Mouse (Mus musculus) layer of hippocampus, postnatal 14 days (tissue): ENCODE results near the gene Pdia5. TPM values are rescaled to one million over a fixed set of nuclear protein-coding genes. Genes with fewer than 3 reads are reported as not detected.

Experiments
- DNase-seq, 2 experiments: peaks; one replicate each; pipeline ENCODE4 v3.0.0; 2021 to 2022; ENCODE audit warnings: low spot score in 2 of 2, mixed read lengths in 1 of 2
- long read RNA-seq, 2 experiments: library from polyadenylated mRNA; stranded (forward); transcript quantifications; one replicate each; pipeline ENCODE4 v2.0.0; 2021
- total RNA-seq, 2 experiments: library from RNA; stranded (reverse); gene quantifications; 2 replicates each; pipeline ENCODE4 v1.2.3; 2021

Gene Pdia5
- total RNA-seq, result 1 to 10 TPM; 3.5 to 4.4 TPM
- long read RNA-seq, experiment 1, partial matches to known transcripts, result 0 of 4 reads
- long read RNA-seq, experiment 1, other reads (novel, unspliced or antisense), result 1 of 4 reads
- long read RNA-seq, experiment 2, transcript Pdia5-201 (17 exons, 1,809 nt), result major isoform, 7 of 13 reads
- long read RNA-seq, experiment 2, partial matches to known transcripts, result 1 of 13 reads
- long read RNA-seq, experiment 2, other reads (novel, unspliced or antisense), result 5 of 13 reads

DNA sequence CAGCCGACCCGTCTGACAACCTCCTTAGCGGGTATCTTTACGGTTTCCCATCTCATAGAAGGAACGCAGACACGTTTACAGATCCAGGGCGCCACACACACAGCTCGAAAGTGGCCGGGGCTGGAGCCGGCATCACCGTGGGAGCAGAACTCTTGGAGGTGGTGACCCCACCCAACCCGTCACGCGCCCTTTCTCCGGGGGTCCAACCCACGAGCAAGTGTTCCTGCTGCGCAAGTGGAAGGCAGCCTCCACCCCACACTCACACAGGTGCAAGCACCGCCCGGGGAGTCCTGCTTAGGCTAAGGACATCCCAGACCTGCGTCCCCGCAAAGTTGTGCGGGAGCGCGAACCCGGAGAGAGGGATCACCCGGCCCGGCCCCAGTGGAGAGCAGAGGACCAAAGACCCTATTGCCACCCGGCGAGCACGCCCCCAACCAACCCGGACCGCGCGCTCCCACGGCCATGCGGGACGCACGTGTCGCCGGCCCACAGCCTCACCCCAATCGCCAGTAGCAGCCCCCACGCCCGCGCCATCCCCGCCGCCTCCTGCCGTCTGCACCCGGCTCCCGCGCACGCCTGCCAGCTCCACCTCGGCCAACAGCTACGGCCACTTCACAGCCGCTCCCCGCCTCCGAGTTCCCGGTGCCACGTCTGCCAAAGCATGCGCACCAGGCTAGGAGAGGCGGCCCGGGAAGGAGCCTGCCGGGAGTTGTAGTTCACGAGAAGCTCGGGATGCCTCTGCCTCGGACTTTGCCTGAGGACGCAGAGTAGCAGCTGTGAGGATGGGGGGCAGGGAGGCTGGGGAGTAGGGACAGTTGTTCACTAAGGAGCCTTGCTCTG is at the start of gene Pdia5:
TSS of gene Pdia5 (minus strand) at position 643 of the 840 bp plus-strand sequence.
- DNase-seq, result peak; percentile 74 to 89

DNA sequence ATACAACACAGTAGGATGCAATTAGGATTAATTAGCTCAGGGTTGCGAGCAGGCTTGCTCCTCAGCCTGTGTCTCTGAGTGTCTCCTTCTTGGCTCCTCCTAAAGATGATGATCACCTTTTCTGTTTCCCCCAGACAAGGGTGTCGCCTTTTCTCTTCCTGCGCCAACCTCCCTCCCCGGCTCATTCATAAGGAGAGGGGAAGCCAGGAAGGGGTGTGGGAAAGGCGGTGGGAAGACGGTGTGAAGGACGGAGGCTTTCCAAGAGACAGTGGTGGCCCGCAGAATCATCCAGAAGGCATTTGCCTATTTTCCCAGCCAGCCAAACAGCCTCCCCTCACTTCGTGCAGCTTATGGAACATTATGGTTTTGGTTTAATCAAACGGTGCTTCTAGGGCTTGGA is 48.4 kb upstream of the Pdia5 start:
- no peak for DNase-seq

DNA sequence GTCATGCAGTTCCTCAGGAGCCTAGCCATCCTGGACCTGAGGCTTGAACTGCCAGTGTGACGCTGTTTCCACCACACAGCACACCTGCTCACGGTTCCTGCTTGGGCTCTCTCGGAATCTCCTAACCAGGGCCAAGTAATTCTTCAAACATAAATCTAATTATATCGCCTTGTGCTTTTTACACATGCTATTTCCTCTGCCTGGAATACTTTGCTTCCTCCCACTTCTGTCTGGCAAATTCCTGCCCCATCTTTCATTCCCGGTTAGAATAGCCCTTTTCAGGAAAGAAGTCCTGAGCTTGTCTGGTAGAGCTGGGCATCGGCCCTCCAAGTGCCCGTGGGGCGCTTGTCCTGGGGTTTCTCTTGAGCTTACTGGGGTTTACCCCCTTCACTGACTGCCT is 47.0 kb upstream of the Pdia5 start:
- no peak for DNase-seq

DNA sequence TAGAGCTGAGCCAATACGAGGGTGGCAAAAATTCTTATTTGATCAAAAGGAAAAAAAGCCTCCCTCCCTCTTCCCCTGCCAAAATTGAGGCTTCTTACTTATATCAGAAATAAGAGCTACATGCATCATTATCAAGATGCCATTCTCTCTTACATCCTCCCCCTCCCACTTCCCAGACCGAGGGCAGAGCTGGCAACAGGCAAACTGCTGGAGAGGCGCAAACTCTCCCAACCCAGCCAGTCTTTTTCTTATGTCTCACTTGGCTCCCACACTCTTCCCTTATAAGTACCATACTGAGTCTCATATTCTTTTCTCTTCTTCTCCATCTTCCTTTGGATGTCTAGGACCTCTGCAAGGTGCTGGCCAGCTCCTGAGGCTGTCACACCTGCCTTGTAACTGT is 44.0 kb upstream of the Pdia5 start:
- no peak for DNase-seq

DNA sequence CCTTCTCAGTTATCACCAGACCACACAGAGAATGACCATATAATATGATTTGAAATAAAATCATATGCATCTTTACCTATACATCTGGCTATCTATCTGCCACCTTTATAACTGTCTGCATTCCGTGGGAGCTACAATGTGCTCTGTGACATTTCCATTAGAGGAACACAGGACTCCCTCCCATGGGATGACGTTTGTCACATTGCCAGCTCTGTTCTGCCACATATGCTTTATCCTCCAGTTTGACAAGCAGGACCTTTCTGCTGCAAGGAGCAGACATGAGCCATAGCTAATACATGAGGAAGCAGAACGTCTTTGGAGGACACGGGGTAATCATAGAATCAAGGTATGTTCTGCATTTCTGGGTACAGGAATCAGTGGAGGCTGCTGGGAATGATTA is 33.5 kb upstream of the Pdia5 start:
- no peak for DNase-seq

DNA sequence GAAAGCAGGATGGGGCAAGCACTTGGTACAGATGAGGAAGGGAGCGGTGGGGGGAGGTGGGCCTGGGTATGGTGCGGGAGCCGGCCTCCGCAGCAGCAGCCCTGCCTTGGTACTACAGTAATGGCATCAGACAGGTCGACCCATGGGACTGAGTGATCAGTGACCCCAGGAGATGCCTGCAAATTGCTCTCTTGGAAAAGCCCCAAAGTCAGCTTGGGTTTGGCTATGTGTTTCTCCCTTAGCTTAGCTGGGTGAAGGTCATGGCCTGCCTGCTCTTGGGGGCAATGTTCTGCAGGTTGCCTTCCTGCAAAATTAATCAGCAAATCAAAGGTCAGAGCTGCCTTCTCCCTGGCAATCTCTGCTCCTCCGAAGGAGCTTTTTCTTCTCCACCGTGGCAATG is 28.6 kb upstream of the Pdia5 start:
- no peak for DNase-seq

DNA sequence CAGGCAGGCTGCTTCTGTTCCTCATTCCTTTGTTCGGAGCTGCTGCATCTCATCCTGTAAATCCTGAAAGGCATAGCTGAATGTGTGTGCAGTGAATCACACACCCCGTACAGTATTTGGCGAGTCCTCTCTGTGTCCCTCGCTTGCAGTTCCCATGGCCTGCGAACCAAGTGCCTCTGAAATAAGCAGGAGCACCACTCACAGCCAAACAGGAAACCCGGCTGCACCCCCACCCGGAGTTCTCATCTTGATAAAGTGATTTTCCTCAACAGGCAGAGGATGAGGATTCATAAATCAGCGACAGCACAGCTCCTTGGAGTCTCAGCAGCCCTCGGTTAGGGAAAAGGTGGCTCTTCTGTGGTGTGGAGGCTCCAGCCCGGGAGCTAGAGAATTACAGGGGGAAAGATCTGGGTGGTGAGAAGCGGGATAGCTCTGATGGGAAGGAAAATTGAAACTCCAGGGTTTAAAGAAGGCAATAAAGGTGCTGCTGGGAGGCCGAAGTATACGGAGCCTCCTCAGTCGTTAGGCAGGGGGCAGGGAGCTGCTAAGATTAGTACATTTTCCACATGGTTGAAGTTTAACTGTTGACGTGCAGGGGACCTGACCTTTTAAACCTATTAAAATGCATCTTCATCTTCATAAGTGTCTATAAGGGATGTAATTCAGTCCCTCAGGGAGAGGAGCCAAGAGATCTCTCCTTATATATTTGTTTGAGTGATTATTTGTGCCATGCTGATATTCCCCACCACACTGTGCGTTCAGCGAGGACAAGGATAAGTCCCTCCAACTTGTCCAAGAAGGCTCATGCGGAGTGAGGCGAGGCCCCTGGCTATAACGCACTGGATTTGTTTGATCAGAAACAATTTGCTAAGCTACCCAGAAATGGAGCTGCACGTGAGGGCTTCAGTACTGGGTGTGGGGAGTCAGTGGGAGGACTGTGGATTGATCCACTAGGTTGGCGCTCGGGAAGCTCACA is 27.6 kb upstream of the Pdia5 start:
- no peak for DNase-seq

DNA sequence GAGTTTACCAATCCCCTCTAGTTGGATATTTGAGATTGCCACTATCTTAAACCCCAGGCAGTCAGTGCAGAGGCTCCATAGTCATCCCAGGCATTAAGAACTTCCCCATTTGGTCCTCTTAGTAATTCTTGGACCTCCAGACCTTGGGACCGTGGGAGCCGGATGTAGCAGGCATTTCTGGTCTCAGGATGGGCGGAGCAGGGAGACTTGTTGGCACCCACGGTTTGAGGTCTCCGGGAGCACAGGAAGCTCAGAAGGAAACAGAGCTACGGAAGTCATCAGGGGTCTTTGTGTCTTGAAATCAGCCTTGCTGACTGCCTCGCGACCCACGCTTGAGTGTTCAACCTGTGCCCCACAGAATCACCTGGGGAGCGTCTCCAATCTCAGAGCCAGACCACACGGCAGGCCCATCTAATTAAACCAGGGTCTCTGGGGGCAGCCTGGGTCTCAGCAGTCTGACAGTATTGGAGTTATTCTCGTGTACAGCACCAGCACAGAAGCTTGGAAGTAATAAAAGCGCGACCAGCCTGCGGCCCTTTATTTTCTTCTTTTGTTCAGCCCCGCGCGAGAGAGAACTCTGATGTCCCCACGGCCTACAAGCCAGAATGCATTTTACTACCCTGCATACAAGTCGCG is 25.4 kb upstream of the Pdia5 start:
- no peak for DNase-seq

DNA sequence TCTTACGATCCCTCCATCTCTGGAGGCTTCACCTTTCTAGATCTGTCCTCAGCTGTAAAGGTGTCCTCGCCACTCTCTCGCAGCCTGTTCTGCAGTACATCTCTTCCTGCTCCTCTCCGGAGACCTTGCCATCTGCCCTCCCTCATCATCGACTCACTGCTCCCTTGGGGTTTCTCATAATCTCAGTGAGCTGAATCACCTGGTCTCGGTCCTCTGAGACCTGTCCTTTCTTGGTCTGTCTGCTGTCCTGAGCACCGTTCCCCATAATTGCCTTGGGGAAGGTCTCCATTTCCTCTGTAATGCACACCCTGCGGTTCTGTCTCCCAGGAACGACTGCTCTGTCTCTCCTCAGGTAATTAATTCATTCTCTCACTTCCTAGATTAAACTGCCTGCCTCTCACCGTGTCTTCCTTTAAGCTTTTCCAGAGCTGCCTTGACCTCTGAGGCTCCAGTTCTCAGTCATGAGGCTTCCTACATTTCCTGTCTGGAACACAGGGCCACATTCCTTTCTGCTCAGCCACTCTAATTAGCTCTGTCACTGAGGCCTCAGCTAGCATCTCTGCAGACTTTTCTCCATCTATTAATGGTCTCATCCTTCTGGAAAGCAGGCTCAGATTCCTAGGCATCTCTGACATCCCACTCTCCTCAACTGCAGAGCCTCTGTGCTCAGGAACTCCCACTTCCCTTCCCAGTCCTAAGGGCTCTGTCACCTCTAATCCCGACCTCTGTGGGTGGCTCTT is 18.8 kb upstream of the Pdia5 start:
- no peak for DNase-seq

DNA sequence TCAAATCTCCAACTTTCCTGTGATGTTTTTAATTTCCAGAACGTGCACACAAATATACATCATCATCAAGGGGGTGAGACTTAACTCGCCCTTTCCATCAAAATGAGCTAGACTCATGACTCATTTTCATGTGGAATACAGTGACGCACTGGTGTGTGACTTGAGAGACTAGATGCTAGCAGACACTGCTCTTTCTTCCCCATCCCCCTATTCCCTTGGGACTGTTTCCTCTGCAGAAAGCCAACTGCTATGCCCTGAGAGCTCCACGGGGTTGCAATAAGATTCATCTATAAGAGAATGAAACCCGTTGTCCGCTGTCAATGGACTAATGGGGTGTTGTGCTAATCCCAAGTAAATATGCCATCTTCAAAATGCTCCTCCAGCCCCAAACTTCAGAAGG is 17.9 kb upstream of the Pdia5 start:
- DNase-seq, result no peak

DNA sequence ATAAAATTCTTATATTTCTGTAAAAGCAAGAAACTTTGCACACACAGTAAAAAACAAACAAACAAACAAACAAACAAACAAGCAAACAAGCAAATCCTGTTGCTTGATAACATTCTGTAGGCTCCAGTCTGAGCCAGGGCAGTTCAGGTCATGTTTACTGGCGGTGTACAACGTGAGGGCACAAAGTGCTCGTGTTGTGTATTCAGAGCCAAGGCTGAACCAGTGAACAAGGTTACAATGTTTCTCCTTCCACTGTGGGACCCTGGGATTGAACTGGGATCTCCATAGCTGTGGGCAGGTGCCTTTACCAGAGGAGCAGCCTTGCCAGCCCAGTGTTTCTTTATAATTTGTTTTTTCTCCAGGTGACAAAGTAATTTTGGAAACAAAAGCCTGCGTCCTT is 15.1 kb upstream of the Pdia5 start:
- no peak for DNase-seq

DNA sequence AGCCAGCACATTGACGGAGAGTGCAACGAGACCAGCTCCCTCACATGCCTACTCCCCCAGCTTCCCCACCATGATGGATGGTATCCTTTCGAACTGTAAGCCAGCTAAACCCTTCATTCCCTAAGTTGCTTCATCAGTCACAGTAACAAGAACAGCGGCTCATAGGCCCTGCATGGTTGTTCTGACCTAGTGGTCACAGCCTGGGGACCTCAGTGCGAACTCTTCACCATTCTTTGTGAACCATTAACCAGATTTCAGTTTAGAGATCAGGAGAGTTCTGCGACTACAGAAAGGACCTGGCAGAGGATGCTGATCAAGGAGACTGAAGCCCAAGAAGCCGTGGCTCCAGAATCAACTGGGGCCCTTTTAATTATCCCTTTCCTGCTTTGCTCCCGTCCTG is 13.6 kb upstream of the Pdia5 start:
- no peak for DNase-seq

DNA sequence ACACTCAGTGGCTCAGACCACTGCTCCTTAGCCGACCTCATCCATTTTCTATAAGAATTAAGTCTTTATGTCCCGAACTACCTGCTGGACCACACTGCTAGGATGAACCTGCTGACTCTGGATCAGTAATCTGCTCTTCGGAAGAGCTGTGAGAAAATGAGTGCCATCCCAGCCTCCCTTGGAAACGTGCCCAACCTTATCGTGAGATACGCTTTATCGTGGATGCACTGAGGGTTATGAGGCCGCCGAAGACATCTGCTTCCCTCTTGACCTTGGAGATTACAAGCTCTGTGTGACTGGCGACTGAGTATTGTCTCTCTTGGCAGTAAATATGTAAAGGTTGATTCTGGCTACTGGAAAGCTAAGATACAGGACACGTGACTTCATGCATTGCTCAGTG is 11.8 kb upstream of the Pdia5 start:
- DNase-seq, result no peak

DNA sequence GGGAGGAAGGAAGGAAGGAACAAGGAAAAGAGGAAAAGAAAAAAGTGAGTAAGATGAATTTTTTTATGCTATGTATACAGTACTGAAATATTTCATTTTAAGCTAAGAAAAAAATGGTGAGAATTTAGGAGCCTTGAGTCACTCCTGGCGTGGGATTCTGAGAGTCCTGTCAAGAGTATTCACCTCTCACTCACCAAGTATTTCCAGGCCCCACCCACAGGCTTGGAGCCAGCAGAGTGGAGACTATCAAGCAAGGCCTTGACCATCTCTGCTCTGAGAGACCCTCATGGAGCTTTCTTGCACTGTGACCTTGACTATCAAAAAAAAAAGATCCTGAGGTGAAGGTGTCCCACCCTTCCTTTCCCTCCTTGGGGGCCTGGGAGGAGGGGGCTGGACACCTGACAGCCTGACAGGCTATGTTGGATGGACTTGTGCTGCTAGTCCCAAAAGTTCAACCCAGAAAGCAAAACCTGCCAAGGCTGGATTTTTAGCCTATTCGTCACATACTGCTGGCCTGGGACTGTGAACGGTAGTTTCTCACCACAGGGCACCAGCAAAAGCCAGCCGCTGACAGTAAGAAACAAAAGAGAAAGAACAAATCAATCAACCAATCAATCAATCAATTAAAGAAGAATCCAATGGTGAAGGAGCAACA is 10.6 kb upstream of the Pdia5 start:
- DNase-seq, result no peak

DNA sequence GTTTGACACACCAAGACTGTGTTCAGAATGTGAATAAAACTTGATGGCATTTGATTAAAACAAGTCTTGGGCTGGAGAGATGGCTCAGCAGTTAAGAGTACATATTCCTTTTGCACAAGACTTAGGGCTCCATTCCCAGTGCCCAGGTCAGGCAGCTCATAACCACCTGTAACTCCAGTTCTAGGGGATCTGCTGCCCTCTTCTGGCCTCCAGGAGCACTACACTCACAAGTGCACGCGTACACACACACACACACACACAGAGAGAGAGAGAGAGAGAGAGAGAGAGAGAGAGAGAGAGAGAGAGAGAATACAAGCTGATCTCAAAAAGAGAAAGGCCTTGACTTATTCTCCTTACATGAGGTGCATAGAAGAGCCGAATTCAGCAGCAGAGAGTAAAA is 9.7 kb upstream of the Pdia5 start:
- DNase-seq, result no peak

DNA sequence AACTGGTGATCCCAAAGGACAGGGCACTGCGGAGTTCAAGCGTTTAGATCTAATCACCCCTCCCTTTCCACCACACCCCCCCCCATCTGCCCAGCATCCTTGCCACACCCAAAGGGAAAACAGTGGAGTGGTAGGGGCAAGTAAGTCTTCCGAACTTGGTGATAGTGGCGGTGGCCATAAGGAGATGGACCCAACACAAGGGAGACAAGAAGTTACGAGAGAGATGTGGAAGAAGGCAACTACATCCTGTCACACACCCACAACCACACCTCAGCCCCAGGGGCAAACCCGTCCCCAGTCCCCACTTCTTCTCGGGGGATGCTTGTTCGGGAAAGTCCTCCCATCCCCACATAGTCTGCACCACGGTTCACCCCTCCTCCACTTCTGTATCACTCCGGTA is 880 bp downstream of the Pdia5 start:
- DNase-seq, result no peak

DNA sequence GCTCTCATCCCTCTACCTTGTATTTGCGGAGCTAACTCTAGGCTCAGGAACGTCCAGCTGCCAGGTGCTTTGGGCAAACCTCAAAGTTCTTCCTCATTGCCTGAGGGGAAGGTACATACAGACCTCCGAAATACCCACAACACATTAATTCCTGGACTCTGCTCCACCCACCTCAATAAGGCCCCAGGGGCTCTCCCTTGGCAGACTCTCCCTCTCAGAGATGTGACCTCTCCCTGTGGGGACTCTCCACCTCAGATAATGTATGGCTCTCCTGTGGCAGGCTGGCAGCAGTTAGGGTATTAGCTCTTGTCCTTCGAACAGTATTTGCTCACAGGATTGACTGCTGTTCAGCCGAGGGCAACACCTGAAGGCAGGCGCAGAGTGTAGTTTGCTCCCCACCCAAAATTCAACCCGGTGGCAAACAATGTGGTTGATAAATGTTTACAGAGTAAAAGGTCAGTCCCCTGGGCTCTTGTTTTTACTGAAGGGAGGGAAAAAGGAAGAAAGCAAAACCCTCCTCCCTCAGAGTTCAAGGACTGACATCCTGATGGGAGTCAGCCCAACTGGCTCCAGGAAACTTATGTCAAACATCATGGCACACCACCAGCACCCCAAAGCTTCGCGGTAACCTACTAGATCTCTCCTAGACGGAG is 1.5 kb downstream of the Pdia5 start:
- DNase-seq, result no peak

DNA sequence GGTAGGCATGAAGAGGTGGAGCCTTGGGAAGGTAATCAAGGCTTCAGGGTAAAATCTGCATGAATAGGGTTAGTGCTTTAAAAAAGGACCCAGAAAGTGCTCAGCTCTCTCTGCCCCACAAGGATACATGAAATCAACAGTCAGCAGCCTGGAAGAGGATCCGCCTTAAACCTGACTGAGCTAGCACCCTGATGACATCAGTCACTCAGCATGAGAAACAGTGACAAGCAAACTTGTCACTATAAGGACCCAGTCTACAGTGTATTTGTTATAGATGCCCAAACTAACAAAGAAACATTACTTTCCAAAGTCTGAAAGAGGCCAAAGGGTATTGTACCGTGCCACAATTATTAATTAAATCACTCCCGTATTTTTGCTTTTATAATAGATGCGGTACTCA is 2.9 kb downstream of the Pdia5 start:
- DNase-seq, result no peak

DNA sequence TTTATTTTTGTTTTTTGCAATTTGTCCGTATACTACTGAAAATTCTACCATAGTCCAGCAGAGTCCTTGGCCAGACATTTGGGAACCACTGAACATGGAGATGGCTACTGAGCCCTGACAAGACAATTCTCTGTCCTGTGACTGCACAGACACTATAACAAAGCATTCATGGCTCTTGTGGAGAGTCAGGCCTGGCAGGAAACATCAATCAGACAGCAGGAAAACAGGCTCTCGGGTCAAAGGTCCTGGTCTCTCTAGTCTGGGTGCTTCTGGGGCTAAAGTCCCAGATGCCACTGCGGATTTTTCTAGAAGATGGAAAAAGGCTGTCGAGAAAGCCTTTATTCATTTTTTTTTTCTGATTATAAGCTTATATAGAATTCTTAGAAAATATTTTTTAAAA is 3.6 kb downstream of the Pdia5 start:
- no peak for DNase-seq
